Mouse (Mus musculus): Measurements from ENCODE around the gene Mmp2. TPM values are rescaled to one million over a fixed set of nuclear protein-coding genes. Genes with fewer than 3 reads are reported as not detected.
"Not testable (repeated sequence)": the region's sequence is repeated elsewhere in the genome, so short reads cannot be mapped to it uniquely, and the experiment has no call there.

Mmp2 gene
- total RNA-seq (2021) = 16.8 TPM in 2 replicates
- long read RNA-seq, transcript Mmp2-201 (13 exons, 3,078 nt) = major isoform, 20 of 33 reads
- long read RNA-seq, partial matches to known transcripts = 9 of 33 reads
- long read RNA-seq, other reads (novel, unspliced or antisense) = 2 of 33 reads

DNA sequence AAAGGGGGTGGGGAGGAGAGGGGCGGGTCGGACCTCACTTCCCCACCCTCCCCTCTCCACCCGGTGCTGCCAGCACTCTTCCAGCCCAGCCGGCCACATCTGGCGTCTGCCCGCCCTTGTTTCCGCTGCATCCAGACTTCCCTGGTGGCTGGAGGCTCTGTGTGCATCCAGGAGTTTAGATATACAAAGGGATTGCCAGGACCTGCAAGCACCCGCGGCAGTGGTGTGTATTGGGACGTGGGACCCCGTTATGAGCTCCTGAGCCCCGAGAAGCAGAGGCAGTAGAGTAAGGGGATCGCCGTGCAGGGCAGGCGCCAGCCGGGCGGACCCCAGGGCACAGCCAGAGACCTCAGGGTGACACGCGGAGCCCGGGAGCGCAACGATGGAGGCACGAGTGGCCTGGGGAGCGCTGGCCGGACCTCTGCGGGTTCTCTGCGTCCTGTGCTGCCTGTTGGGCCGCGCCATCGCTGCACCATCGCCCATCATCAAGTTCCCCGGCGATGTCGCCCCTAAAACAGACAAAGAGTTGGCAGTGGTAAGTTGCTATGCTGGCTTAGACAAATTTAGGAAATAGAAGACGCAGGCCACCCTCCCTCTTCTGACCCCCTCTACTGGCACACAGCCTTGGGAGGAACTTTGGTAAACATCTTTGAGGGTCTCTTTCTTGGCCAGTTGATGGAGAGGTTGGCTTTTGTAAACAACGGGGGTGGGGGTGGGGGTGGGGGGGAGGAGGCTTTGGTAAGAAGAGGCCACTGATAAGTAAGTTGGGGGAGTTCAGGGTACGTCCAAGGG is at the start of gene Mmp2:
TSS of gene Mmp2 (plus strand) at position 49 of the 792 bp plus-strand sequence.
- DNase-seq = no peak

DNA sequence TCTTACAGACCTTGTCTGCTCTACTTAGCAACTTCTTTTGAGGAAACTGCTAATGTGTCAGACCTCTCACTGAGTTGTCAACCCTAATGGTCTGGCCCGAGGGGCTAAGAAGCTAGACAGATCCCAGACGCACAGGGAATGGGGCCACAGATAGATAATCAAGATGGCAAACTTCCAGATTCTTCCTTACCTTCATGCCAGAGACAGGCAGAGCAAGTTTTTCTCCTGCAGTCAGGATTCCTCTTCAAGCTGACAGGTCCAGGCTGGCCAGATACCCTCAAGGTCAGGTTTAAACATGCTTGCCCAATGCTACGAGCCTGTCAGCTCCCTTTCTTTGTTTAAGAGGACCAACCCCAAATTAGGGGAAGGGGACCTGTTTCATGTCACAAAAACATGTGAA is 46.1 kb upstream of the Mmp2 start:
- no peak for DNase-seq

DNA sequence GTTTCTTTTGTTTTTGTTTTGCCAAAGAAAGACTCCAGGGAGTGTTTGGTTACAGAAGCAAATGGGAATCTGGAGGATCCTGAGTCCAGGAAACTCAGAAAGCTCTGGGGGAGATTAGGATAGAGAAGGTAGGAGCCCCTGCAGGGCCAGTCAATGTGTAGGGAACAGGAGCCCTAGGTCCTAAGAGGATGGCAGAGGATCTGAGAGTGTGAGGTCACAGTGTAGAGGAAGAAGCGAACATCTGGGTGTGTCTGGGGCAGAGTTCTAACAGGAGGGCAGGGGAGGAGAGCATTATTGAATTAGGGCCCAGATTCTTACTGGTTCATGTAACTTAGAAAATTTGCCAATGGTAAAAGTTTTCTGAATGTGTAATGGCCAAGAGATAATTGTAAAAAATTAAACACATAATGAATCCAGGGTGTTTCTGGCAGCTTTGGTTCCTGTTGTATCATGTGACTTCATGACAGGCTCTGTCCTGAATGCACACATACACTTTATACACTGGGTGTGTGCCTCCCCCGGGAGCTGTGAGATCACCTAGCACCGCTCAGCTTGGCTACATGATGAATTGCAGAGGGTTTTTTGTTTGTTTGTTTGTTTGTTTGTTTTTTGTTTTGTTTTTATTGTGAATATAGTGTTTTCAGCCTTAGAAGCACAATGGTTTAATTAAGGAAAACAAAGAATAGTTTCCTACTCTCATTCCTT is 43.0 kb upstream of the Mmp2 start:
- no peak for DNase-seq

DNA sequence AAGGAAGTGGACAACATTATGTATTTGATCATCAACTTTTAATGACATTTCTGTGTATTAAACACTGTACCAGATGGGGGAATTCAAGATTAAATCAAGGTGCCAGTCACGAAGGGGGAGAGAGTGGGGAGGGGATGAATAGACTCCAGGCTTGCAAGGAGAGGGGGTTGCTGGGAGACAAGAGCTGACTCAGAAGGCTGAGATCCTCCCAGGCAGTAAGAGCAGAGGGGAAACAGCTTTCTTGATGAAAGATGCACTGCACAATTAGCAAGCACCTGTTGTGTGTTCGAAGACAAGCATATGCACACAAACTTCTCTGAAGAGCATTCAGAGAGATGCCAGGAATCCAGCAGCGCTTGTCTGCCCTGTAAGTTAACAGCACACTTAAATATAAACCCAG is 36.3 kb upstream of the Mmp2 start:
- no peak for DNase-seq

DNA sequence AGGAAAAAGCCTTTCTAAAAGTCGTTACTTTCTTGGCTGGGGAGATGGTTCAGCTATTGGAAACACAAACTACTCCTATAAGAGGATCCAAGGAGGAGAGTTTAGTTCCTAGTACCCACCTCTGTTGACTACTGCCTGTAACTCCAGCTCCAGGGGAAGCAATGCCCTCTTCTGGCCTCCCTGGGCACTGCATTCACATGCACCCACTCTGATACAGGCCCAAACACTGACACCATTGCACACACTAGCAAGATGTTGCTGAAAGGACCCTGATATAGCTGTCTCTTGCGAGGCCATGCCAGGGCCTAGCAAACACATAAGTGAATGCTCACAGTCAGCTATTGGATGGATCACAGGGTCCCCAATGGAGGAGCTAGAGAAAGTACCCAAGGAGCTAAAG is 35.1 kb upstream of the Mmp2 start:
- not testable (repeated sequence) for DNase-seq

DNA sequence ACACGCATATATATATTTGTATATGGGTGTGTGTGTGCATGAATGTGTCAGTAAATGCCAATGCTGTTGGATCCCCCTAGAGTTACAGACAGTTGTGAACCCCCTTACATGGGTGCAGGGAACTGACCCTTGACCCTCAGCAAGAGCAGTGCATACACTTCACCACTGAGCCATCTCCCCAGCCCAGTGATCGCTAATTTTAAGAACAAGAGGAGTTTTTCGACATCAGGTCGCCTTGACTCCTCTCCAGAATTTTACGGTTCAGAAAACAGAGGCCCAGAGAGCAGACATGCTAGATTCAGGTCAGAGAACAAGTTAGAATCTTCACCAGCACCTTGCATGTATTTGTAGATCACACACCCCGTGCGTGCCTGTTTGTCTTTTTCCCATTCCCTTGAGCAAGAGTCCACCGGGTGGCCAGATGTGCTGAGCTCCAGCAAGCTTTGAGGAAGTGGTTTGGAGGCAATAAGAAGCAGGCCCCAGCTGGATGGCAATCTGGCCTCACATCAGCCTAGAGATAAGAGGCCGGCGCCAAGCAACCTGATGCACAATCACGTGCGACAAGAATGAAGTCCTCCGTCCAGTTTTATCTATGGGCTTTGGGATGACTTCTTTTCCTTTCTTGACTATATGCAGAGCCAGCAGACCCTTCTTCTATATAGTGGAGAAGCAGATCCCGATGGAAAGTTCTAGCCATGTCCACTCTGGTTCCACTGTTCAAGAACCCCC is 33.1 kb upstream of the Mmp2 start:
- no peak for DNase-seq

DNA sequence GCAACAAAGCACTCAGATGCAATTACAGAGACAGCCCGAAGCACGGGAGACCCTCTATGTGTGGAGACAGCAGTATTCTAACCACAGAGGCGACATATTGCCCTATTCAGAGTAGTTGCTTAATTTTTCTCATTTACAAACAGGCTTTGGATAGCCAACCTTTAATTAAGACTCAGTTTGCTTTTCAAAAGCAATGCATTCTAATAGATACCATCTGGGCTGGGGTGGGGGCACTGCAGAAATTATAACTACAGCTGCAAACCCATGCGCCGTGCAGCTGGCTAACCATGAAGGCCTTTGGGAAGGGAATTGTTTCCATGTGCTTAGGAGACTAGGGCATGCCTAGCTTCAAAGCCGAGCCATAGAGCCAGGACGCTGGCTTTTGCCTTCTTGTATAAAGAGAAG is 29.6 kb upstream of the Mmp2 start:
- DNase-seq = no peak

DNA sequence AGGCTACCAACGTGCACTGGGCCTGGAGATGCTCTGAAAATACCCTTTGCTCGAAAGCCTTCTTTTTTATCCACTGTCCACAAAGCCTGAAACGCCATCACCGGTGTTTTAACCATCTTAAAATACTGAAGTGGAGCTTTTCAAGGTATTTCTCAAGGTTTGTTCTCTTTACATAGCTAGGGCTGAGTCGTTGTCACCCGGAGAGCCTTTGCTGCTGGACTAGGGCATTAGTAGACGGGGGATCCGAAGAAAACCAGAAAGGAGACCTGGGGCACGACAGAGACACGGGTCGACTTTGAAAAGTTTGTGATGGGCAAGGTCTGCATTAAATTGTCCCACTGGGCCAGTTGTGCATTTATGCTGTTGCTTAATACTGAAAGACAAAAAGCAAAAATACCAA is 27.7 kb upstream of the Mmp2 start:
- DNase-seq = no peak

DNA sequence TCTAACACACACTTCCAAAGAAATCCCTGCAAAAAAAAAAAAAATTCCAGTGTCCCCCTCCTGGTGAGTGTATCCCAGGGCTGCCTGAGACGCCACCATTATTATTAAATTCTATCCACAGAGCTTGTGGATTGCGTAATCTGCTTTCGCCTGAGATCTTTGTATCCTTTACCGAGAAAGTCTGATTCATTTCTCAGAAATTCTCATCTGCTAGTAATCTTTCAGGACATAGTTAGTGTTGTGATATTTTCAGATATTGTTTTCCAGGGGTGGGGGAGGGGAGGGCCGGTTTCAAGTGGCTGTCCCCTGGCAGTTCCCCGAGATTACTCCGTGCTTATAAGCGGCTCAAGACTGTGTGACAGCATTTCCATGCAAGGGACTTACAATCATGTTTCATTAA is 25.9 kb upstream of the Mmp2 start:
- no peak for DNase-seq

DNA sequence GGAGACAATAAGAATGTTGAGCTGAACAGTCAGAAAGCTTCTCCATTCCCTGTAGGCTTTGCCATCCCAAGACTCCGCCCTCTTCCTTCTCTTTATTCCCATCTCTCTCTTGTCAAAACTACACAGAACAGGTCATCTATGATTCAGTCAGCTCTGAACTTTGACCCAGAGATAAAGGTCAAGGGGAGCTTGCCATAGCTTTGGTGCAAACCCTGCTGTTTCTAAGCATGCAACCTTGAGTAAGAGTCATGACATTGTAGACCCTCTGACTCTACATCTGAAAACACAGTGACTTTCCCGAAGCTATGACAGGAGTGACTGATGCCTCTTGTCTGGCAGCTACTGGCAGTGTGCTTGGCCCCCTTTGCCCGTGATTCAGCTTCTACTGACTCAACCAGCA is 24.5 kb upstream of the Mmp2 start:
- no peak for DNase-seq

DNA sequence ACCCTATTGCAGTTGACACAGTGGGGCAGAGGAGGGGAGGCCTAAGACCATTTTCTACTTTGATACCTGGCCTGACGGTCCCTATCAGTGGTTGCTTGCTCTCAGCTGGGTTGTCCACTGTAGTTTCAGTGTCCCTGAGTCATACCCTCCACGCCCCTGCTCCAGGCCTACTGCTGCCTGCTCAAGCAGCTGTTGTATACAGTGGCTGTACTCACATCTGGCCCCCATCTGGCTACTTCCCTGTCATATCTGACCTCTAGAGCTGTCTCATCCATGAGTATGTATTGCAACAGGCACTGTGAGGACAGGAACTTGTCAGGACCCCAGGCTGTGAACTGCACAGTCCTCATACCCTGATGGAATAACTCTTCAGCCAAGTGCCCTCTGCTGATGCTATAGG is 14.3 kb upstream of the Mmp2 start:
- no peak for DNase-seq

DNA sequence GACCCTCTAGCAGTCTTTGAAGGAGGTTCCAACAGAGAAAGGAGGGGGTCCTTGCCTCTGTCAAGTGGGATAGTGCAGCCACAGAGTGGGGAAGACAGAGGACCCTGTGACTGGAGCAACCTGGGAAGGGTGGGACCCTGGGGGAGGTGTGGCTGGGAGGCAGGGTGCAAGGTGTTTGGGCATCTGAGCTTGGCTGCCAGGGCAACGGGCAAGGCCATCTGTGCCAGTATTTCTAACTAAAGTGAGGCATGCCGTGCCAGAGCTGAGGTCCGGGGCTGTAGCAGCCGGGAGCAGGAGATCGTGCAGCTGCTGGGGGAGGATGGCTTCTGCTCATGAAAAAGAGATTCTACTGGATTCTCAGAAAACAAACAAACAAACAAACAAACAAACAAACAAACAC is 11.4 kb upstream of the Mmp2 start:
- no peak for DNase-seq

DNA sequence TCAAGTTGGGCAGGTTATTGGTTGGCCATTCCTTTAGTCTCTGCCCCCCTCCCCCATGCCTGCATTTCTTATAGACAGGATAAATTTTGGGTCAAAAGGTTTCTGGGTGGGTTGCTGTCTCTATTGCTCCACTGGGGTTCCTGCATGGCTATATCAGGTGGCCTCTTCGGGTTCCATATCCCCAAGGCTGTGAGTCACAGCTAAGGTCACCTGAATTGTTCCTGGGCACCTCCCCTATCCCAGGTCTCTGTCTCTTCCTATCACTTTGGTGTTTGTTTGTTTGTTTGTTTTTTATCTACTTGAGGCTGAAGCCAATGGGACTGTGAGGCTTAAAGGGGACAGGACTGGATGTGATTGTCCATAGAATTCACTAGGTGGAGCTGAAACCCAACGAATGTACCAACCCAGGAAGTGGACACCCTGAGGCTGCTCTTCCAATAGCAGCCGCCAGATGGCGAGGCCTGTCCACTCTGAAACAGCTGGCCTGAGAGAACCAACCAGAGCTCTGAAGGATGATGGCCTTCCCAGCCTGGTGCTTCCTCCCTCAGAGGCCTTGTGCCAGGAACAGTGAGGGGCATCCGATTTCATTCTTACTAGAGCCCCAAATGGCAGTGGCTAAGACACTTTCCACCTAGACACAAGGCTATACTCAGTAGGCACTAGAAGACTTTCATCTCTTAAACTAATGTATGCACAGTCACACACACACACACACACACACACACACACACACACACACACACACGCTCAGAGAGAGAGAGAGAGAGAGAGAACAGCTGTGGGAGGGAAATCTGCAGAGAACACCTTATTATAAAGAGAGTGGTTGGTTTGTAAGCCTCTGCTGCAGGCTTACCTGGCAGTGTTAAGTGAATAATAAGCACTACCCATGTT is 8.9 kb upstream of the Mmp2 start:
- DNase-seq = peak; percentile 87

DNA sequence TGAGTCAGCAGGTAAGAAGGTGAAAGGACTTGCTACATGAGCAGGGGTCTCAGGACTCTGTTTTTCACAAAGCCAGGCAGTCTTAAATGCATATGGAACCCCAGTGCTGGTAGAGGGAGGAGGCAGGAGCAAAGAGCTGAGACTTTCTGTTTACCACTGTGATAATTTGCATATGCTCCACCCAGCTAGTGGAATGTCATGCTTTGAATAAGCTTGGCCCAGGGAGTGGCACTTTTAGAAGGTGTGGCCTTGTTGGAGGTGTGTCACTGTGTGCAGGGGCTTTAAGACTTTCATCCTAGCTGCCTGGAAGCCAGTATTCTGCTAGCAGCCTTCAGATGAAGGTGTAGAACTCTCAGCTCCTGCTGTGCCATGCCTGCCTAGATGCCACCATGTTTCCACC is 5.9 kb upstream of the Mmp2 start:
- DNase-seq = no peak

DNA sequence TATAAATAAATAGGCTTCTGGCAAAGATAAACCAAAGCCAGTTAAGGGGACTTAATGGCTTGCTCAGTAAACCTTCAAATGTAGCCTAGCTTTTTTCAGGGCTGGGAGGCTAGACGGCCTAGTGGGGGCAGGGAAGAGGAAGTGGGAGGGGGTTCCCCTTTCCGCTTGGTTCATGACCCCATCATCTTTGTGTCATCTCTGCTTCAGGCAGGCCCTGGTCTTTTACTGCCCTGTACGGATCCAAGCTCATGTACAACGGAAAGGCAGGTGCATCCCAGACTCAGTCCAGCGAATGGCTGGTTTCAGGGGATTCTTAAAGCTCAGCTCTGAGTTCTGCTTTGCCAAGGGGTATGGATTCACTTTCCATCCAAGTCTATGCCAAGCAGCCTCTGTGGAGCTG is 4.7 kb upstream of the Mmp2 start:
- no peak for DNase-seq

DNA sequence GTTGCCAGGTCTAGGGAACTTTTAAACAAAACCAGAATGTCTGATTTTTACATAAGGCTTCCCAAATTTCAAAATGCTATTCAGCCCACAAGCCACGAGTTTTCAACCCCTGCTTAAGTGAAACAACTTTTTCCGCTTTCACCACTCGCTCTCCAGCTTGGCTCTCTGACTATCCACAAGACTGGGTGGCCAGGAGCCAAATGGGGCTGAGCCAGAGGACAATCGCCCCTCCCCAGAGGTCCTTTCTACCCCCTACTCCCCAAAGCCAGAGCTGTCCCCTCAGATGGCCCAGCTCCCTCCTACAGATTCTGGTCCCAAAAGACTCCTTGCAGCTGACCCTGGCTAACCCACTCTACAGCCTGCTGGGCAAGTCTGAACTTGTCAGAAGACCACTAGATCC is 1.1 kb upstream of the Mmp2 start:
- DNase-seq = no peak

DNA sequence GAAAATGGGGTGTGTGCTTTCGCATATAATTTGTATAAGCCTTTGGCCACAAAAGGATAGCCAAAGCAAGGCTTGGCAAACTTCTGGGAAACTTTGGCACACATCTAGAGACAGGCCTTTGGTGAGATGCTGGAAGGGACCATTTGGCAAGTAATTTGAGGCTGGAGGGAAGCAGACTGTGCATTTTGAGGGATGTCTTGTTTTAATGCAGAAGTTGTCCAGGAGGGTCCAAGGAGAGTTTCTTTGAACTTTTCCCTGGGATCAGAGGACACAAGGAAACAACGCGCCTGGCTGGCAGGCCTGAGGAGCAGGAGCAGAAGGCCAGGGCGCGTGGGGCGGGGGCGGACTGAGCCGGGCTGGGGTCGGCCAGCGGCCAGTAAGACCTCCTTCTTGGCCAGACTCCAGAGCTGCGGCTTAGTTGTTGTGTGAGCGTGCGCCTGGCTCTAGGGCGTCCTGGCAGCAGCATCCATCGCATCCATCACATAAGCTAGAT is 1.2 kb downstream of the Mmp2 start:
- DNase-seq = no peak

DNA sequence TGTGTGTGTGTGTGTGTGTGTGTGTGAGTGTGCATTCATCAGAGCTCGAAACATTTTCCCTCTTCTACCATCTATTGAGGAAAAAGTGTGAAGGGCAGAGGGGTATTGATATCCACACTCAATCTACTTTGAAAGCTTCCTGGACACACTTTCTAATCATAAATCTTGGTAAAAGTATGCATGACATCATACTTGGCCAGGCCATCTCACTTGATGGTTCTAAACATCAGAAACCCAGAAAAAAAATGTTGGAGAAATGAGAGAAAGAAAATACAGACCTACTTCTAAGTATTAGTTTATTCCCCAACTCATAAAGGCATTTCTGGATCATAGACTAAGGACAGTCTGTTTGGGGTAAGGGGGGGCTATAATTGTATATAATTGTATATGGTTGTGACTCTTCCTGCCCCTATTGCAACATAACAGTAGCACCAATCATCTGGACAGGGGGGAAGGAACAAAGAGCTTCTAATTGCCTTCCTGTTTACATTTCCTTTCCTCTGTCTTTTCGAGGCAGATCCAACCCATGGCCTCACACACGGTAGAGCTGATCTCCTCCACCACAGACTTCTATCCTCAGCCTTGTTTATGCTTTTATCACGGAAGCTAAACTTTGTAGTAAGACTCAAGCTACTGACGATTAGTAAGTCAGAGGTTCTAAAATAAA is 7.1 kb downstream of the Mmp2 start:
- DNase-seq = no peak

DNA sequence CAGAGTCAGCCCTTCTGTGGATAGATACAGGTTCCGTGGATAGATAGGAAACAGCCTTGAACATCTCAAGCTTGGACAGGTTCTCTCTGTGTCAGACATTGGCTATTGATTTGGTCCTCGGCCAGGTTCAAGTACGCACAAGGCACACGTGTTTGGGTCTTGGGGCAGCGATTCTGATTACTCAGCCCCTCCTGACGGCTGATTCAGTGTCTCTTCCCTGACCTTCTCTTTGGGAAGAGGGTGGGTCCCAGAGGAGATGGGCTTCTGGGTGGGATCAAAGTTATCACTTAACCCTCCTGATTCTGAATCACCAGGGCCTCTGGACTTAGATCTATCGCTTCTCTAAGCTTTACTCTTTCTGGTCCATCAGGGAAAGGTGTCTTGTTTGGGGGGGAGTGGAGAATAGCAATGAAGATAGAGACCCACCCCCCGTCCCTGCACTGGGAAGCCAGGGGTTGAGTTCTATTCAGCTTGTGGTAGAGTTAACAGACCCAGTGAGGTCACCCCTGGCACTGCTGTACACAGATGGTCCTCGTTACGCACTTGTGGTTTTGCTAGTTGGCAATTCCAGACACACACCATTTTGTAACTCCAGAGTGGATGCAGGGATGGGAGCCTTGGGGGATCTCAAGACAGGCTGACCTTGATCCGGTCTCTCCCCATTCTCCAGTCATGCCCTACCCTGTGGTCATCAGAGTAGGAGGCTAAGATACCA is 7.9 kb downstream of the Mmp2 start:
- DNase-seq = no peak

DNA sequence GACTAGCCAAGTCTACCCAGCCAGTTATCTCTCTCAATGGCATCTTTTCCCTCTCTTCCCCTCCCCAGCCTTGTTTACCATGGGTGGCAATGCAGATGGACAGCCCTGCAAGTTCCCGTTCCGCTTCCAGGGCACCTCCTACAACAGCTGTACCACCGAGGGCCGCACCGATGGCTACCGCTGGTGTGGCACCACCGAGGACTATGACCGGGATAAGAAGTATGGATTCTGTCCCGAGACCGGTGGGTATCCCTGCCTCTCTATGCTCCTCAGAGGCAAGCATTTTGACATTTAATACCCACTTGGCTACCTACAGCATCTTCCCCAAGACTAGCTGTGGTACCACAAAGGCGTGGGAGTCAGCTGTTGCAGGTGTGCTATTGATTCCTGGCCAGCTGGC is 8.8 kb downstream of the Mmp2 start:
- DNase-seq = no peak

DNA sequence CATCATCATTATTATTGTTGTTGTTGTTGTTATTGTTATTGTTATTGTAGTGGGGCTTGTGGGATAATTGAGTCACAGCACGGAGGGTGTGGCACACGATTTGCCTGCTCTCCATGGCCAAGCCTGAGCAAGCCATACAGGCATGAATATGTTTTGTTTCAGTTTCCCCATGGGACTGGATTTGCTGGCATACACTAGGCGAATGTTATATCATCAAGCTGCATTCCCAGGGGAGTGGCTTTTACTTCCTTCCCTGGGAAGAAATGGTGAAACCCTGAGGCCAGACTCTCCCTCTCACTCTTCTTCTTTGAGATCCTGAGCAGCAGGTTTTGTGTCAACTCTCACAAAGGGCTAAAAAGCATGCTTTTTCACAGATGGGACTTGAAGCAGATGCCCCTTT is 11.5 kb downstream of the Mmp2 start:
- DNase-seq = no peak

Data from adrenal gland, postnatal 25 days (tissue).